Mouse (Mus musculus): ENCODE results near the gene Cdipt.

Cdipt gene

DNA sequence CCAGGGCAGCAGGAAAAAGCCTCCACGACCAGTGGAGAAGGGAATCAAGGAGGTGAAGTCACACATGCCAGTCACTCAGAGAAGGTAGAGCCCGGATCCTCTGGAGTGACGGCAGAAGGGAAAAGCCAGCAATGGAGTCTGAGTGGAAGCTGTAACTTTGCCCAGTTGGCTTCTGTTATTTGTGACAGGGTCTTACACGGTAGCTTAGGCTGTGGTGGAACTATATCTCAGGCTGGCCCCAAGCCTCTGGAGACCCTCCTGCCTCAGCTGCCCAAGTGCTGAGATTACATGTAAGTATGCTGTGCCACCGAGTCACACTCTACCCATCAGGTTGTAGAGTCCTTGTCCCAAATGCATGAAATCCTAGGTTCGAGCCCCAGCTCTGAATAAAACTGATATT, 37.7 kb downstream of the Cdipt start:
- DNase-seq = no peak

DNA sequence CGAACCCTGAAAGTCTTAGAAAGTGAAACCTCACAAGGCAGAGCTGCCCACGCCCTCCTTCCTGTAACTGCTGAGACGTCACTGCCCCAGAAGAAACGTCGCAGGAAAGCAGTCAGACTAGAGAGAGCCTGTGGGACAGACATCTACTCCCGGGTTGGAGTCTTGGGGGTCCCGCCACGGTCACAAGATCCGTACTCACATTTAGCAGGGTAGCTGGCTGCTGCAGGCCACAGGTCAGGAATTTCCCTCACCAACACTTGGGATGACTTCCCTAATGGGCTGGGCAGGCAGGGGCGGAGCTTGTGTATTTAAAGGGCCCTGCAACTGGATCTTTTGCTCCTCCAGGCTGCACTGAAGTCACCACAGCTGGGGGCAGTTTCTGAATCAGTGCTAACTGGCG, 38.6 kb downstream of the Cdipt start, which contains the start of gene Mvp:
Gene Mvp, minus strand, starts transcription at position 302 of the 400 bp plus-strand sequence.
- peak; percentile 32 for DNase-seq

- DNase-seq = no peak
These were observed 39.3 kb downstream of the Cdipt start for GRCm38 (mm10) chr7:127014993-127015392.

DNA sequence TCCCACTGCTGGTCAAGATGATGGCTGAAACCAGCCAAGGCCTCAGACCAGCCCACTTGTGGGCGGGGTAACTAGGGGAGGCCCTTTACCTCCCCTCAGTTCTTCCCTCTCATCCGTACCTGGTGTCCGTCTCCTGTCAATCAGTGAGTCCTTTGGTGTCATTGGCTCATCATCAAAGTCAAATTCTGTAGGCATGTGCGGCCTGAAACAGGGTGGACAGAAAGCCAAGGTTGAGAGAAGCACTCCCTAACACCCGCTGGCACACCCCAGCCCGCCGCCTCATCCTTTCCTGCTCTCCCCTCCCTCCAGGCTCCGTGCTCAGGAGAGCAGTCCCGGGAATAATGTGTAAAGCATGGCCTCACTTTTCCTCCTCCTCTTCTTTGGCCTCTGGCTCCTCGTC, 40.4 kb downstream of the Cdipt start:
- peak; percentile 58 for DNase-seq

- DNase-seq = no peak
These were observed 40.6 kb downstream of the Cdipt start, which contains the start of gene Pagr1b for GRCm38 (mm10) chr7:127016481-127016485. TSS of gene Pagr1b (minus strand) at chr7:127016484.

DNA sequence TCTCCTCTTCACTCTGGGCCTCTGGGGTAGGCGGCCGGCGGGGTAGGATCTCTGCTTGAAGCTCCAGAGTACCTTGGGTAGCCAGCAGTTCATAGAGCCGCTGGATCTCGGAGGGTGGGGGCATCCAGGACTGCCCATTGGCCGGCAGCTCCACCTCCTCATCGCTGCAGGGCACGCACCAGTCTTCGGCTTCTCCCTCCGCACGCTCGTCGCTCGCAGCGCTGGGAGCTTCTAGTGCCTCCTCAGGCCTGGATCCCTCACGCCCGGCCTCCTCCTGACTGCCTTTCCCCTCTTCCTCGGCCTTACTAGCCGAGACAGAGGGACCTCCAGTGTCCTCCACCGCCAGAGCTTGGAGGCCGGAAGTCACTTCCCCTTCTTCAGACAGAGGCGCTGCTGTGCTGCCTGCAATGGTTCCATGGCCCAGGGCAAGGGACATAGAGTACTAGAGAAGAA, 40.8 kb downstream of the Cdipt start:
- no peak for DNase-seq

DNA sequence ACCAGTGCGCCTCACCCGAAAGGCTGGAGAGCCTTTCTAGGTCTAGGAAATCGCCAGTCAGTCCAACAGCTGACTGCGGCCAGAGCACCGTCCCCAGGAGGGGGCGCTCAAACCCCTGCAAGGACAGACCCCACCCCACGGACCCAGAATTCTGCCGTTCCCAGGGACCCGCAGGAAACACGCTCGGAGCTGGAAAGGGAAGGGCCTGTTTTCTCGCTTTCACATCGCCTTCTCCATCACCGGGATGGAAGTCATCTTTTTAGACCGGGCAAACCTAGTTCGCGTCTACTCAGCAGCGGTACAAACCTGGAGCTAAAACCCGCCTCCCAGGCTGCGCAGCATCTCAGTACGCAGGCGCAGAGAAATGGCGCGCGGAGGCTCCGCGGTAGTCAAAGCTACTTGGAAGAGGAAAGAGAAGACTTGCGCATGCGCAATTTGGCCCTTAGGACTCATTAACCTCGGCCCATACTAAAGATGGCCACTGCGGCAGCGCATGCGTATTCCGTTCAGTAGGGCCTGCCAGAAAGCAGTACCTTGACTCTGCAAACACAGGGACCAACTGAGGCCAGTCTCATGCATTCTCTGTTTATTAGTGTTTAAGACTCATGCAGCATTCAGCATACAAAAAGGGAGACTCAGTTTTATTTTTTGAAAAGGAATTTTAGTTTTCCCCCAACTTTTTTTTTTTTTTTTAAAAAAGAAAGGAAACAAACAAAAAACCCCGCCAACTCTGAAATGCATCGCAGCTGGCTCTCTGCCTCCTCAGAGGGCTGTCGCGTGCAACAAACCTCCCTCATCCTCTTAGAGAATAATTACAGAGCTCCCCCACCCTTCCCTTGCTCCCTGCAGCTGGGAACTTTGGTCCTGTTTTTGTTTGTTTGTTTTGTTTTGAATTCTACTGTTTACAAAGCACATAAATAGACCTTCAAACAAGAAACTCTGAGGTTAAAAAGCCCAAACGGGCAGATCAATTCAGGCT, 41.5 kb downstream of the Cdipt start, which contains the start of gene Pagr1a:
Gene Pagr1a, minus strand, starts transcription at position 382 of the 979 bp plus-strand sequence.
- peak; percentile 99 for DNase-seq

GRCm38 (mm10) chr7:127017950-127018345, 42.2 kb downstream of the Cdipt start:
- DNase-seq = no peak

DNA sequence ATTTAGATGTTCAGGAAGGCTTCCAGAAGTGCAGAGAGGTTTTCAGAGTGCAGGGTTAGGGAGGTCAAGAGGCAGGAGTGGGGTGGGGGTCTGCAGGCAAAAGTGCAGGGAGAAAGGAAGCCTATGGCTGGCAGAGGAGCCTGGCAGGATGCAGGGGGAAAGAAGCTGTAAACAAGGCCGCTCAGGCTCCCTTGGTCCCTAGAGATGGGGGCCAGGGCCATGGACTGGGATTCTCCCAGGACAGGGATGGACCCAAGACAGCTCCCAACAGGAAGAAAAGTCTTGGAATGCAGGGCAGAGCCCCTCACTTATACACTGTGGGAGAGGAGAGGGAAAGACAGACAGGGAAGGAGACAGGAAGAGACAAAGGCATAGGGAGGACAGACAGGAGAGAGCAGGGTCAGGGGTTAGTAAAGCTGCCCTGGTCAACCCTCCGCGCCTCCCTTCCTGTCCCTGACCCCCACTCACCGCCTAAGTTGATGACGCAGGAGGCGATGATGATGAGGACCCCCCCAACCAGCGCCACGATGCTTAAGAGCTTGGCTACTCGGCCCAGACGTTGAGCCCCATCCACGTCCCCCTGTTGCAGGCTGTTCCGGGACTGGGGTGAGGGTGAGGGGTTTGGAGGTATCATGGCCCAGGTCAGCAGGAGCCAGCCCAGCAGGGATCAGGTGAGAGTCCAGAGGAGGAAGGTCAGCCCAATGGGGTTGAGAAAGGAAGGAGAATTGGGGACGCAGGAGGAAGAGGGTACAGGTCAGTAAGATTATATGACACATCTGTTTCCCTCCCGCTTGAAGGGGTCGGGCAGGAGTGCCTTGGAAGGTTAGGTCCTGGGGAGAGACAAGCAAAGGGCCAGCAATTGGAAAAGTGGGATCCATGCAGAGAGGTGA, 42.9 kb downstream of the Cdipt start:
- DNase-seq = no peak

DNA sequence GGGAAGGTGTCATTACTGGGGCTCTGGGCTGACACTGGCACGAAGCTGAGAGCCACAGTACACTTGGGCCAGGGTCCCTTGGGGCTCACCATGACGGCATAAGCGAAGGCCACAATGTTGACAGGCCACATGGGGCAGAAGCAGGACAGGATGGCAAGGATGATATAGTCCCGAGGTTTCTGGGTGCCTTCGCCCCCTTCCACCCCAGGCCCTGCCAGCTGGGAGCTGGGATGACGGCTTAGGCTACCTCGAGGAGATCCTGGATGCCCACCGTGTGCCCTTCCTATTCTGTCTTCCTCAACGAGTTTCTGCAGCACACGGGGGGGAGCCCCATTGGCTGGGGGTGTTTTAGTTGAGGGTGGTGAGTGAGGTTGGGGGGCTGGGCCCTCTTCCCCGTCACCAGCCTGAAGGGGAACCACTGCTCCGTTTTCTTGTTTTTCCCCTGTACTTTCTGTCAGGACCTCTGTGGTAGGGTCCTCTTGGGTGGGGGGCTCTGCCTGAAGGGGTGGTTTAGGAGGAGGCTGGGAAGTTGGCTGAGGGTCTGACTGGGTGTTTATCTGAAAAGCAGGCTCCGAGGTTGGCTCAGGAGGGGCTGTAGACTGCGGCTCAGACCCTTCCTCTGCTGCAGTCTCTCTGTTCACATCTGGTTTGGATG, 43.7 kb downstream of the Cdipt start:
- DNase-seq = no peak

DNA sequence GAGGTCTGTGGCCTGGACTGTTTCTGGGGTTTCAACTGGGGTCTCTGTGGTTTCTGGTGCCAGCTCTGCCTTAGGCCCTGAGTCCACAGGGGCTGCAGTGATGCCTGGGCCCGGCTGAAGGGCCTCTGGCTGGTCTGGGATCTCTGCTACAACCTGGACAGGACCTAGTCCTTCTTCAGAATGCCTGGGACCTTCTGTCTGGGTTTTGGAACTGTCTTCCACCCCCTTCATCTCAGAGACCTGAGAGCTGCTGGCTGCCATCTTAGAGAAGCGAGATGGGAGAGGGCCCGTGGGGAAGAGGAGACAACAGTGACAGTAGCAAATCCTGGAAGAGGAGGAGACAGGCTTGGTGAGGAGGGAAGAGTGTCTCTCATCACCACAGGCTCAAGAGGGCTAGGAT, 44.3 kb downstream of the Cdipt start:
- no peak for DNase-seq

DNA sequence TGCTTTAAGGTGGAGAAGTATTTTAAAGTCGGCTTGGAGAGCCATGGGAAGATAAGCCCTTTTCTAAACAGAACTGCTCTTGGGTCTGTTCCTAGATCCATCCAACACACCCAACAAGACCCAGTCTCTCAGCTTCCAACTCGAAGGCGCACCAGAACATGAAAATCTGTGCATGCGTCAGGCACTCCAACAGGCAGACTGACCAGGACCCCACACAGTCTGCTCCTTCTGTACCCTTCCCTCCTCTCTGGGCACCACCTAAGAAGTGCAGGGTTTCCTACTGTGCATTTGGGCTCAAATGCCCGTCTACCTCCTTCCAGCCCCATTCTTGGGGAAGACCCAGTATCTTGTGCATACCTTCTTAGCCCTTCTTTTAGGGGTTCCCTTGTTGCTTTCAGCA, 44.8 kb downstream of the Cdipt start:
- no peak for DNase-seq

- DNase-seq = peak; percentile 81
These were observed 45.3 kb downstream of the Cdipt start, which contains the start of the genes Gm42742 and Prrt2 for GRCm38 (mm10) chr7:127020901-127021562. TSS of gene Gm42742 (minus strand) at chr7:127021097. TSS of gene Prrt2 (minus strand) at chr7:127021211.

- no peak for DNase-seq
These were observed 46.1 kb downstream of the Cdipt start for GRCm38 (mm10) chr7:127021563-127022527.

DNA sequence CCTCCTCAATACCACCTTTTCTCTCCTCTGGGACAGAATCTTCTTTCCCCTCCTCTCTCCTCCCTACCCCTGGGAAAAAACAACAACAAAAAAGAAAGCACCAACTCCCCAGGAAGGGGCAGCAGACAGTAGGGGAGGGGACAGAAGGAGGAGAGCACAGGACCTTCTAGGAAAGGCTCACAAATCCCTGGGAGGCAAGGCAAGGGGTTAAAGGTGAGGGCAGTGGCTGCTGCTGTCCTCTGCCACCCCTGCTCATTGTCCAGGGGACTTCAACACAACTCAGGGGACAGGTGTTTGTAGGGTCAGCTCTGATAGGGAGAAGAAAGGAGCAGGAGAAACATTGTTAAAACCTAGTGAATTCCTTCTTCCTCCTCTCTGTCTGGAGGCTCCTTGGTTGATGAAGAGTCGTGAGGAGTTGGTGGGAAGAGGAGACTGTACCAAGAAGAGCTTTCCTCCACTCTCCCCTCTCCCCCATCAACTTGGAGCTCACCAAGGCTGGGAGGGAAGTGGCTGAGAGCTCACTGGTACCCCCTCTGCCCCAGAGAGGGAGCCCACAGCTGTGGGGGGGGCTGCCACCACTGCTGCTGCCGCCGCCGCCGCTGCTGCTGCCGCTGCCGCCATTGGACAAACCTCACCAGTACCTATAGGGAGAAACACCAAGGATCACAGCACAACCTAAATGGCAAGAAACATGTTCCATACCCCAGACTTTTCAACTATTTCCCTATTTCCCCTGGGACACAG, 47.0 kb downstream of the Cdipt start:
- no peak for DNase-seq

- DNase-seq = peak; percentile 16
These were observed 47.6 kb downstream of the Cdipt start for GRCm38 (mm10) chr7:127023272-127023691.

DNA sequence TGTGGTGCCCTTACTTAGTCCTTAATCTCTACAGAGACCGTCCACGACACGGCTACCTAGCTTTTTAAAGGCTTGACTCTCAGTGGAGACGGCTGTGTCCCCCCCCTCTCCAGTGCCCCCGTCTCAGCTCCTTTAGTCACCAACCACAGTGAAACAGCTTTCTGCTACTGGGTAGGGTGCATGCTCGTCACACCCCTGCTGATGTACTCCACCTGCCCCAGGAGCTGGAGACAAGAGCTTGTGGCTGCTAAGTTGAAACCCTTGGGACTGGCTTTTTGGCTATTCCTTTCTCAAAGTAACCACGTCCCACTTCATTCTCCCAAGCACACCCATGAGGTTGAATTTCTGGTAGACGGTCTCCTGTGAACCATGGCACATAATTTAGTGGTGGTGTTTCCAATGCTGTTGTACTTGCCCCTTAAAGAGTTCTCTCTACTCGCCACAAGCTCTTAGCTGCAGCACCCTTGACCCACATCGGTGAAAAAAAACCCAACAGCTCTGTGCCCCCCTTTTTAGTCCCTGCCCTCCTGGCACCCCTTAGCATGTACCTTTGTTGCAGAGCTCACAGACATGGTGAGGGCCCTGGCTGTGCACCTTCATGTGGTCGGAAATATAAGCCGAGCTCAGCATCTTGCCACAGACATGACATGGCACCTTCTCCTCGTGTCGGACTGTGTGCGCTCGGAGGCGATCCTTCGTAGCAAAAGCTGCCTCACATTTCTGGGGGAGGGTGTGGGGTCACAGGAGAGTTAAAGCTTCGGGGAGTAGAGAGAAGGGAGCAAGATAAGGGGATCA, 48.4 kb downstream of the Cdipt start:
- DNase-seq = peak; percentile 10

GRCm38 (mm10) chr7:127024755-127025555, 49.2 kb downstream of the Cdipt start:
- DNase-seq = peak; percentile 89

GRCm38 (mm10) chr7:127025556-127026160, 49.9 kb downstream of the Cdipt start:
- no peak for DNase-seq
